Mouse (Mus musculus) spleen, adult 2 months (tissue): ENCODE results near the gene Zbtb24.

Experiments
- CTCF ChIP-seq: fragments of 200-500 bp; IDR thresholded peaks from 2 replicates; pipeline ENCODE4 v1.5.1; 2011; ENCODE audit warnings: mild to moderate bottlenecking, inconsistent platforms; ENCODE audit not compliant: insufficient read depth, insufficient read length, insufficient replicate concordance; ENCODE audit errors: extremely low read depth
- POLR2A ChIP-seq: fragments of 200-500 bp; IDR thresholded peaks from 2 replicates; pipeline ENCODE4 v1.6.1; 2011; ENCODE audit warnings: low read depth, low read length, inconsistent platforms

DNA sequence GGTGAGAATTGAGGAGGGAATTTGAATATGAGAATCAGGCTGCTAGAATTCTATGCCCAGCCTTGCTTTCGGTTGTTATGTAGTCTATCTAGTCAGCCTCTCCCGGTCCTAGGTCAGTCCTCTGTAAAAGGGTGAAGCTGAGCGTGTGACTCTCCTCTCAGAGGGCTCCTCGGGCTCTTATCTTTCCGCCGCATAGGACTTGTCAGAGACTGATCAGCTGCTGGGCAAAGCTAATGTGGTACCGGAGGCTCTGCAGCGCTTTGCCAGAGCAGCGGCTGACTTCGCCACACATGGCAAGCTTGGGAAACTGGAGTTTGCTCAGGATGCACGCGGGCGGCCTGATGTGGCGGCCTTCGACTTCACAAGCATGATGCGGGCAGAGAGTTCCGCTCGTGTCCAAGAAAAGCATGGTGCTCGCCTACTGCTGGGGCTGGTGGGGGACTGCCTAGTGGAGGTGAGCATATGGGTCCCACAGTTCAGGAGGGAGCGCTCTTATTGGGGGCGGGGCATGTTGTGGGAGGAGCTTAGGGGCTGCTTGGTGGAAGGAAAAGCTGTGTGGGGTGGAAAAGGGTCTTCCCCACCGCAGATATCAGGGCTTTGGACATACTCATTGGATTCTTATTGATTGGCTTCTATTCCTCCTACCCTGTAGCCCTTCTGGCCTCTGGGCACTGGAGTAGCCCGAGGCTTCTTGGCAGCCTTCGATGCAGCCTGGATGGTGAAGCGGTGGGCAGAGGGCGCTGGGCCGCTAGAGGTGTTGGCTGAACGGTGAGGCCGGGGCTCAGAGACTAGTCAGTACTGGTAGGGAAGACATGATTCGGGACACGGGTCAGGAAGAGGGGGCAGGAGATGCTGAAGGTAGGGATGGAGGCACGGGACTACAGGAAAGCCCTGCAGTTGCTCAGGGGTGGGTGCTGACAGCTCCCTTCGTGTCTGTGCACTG, 31.0 kb downstream of the Zbtb24 start:
- TF ChIP-seq CTCF (no peak), POLR2A (no peak)
